Mouse (Mus musculus) megakaryocyte, adult 5-6 weeks (primary cell): ENCODE data around the gene Sod2. TPM values are rescaled to one million over a fixed set of nuclear protein-coding genes. Genes with fewer than 3 reads are reported as not detected.
"Not testable (repeated sequence)": the region's sequence is repeated elsewhere in the genome, so short reads cannot be mapped to it uniquely, and the experiment has no call there.

ENCODE experiments used
- ATAC-seq: 2 replicates; pipeline ENCODE4 v1.8.0; 2016; ENCODE audit warnings: mild to moderate bottlenecking, inconsistent platforms; ENCODE audit not compliant: poor library complexity, severe bottlenecking
- total RNA-seq, 2 experiments: library from RNA; stranded (forward) in 1 of 2; stranded (reverse) in 1 of 2; fragments of 153-499, 151-499 nt in 1 of 2; fragments of 221-1000, 200-1000 nt in 1 of 2; gene quantifications; 2 replicates each; pipeline versions ENCODE4 v1.2.3 to v1.2.4; 2015 to 2017

Sod2 gene
- 57.6 and 73.8 TPM in 2 replicates for total RNA-seq (2015)
- total RNA-seq (2017) = 23.3 and 40.3 TPM in 2 replicates

- ATAC-seq = not testable (repeated sequence)
These were observed at the start of gene Sod2 for GRCm38 (mm10) chr17:13006546-13006945. TSS of gene Sod2 (plus strand) at chr17:13006846.

- not testable (repeated sequence) for ATAC-seq
These were observed 47.3 kb upstream of the Sod2 start for GRCm38 (mm10) chr17:12959377-12959776.

- peak; percentile 96 for ATAC-seq
These were observed 46.2 kb upstream of the Sod2 start, which contains the start of gene Acat2 for GRCm38 (mm10) chr17:12960331-12960873. TSS of gene Acat2 (minus strand) at chr17:12960747.

- ATAC-seq = no peak
These were observed 43.2 kb upstream of the Sod2 start for GRCm38 (mm10) chr17:12963476-12963875.

GRCm38 (mm10) chr17:12967173-12967572 lies 39.5 kb upstream of the Sod2 start:
- ATAC-seq = no peak

- no peak for ATAC-seq
These were observed 32.8 kb upstream of the Sod2 start for GRCm38 (mm10) chr17:12973851-12974250.

- no peak for ATAC-seq
These were observed 28.1 kb upstream of the Sod2 start for GRCm38 (mm10) chr17:12978546-12978945.

GRCm38 (mm10) chr17:12983988-12984387 lies 22.7 kb upstream of the Sod2 start:
- no peak for ATAC-seq

- not testable (repeated sequence) for ATAC-seq
These were observed 18.6 kb upstream of the Sod2 start for GRCm38 (mm10) chr17:12988096-12988495.

- ATAC-seq = no peak
These were observed 16.0 kb upstream of the Sod2 start for GRCm38 (mm10) chr17:12990567-12991145.

- peak; percentile 43 for ATAC-seq
These were observed 15.4 kb upstream of the Sod2 start for GRCm38 (mm10) chr17:12991194-12991634.

GRCm38 (mm10) chr17:12991635-12992358 lies 14.8 kb upstream of the Sod2 start:
- peak; percentile 61 for ATAC-seq

- peak; percentile 90 for ATAC-seq
These were observed 14.1 kb upstream of the Sod2 start for GRCm38 (mm10) chr17:12992470-12992991.

GRCm38 (mm10) chr17:12994069-12994468 lies 12.6 kb upstream of the Sod2 start, which contains the start of gene Wtap:
TSS of gene Wtap (minus strand) at chr17:12994169.
- ATAC-seq = no peak

- no peak for ATAC-seq
These were observed 10.3 kb upstream of the Sod2 start for GRCm38 (mm10) chr17:12996345-12996744.

GRCm38 (mm10) chr17:12997890-12998289 lies 8.8 kb upstream of the Sod2 start:
- no peak for ATAC-seq

GRCm38 (mm10) chr17:12999069-12999468 lies 7.6 kb upstream of the Sod2 start:
- ATAC-seq = no peak

- not testable (repeated sequence) for ATAC-seq
These were observed 4.4 kb upstream of the Sod2 start for GRCm38 (mm10) chr17:13002243-13002642.

GRCm38 (mm10) chr17:13004436-13004835 lies 2.2 kb upstream of the Sod2 start:
- not testable (repeated sequence) for ATAC-seq

GRCm38 (mm10) chr17:13006984-13007383 lies 338 bp downstream of the Sod2 start:
- no peak for ATAC-seq

GRCm38 (mm10) chr17:13007730-13008425 lies 1.2 kb downstream of the Sod2 start:
- ATAC-seq = peak; percentile 97
